Mouse (Mus musculus): ENCODE results near the gene Slc24a4. TPM values are rescaled to one million over a fixed set of nuclear protein-coding genes. Genes with fewer than 3 reads are reported as not detected.

Gene Slc24a4
- polyA plus RNA-seq, 1 experiment from 2014 or later = 2.9 TPM

DNA sequence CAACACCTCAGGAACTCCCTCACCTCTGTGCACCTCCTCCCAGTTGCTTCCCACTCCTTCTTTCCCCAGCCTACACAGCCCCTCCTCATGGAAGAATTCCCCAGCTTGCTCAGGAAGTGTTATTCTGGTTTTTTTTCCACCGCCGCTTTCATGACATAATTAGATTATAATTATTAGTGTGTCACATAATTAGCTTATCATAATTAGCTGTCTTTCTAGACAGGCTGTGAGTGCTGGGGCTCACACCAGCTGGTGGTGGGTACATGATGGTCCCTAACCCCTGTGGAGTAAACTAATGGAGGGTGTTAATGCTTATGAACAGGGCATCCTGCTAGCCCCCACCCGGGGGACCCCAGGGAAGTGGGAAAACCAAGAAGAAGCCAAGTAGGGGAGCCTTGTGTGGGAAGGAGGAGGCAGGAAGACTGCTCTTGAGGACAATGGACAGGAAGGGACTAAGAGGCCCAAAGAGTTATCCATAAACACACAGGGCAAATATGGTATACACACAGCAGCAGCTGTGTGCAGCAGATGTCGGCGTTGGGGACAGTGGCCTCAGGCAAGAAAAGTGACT is 38.2 kb downstream of the Slc24a4 start:
- no peaks in the 10 kb centered on the region for H3K9me3 ChIP-seq (replicated peaks)
- no peak overlapping the region for H3K4me2 ChIP-seq
- H3K4me1 ChIP-seq (replicated peaks) = peaks cover 8% of the 10 kb centered on the region; the same call in 1 of the 2 replicates
- no peaks in the 10 kb centered on the region for H3K36me3 ChIP-seq
- H3K4me3 ChIP-seq = no peak overlapping the region
- peak; percentile 43 for ATAC-seq (replicated peaks; ENCODE audit: insufficient number of reproducible peaks, insufficient read depth, low FRiP score, low read depth)
- WGBS = 46% methylated on average over 5 of the region's 5 CpGs
- no peaks in the 10 kb centered on the region for H3K27me3 ChIP-seq
- no peak overlapping the region for H3K9ac ChIP-seq
- H3K27ac ChIP-seq = peak overlapping the region; percentile 54

DNA sequence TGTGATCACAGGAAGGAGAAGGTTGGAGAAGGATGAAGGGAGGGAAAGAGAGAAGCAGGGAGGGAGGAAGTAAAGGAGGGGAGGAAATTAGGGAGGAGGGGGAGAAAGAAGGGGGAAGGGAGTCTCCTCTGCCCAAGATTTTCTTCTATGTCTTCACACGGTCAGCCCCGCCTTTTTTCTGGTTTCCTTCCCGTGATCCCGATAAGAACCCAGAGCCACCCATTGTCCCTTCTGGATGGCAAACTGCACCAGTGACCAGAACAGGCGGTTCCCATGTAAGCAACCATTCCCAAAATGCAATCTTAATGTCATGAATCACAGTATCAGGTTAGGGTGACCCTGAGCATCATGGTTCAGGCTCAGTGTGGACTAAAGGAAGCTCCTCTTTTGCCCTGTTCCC is 38.8 kb downstream of the Slc24a4 start:
- Histone ChIP-seq H3K36me3 (no peaks in the 10 kb centered on the region), H3K9ac (no peak overlapping the region), H3K4me1 (replicated peaks) (peaks cover 8% of the 10 kb centered on the region; the same call in 1 of the 2 replicates), H3K4me2 (no peak overlapping the region), H3K27ac (peak overlapping the region; percentile 54), H3K4me3 (no peak overlapping the region), H3K9me3 (replicated peaks) (no peaks in the 10 kb centered on the region), H3K27me3 (no peaks in the 10 kb centered on the region)
- 54% methylated on average over 5 of the region's 5 CpGs for WGBS
- ATAC-seq (replicated peaks; ENCODE audit: insufficient number of reproducible peaks, insufficient read depth, low FRiP score, low read depth) = no peak

DNA sequence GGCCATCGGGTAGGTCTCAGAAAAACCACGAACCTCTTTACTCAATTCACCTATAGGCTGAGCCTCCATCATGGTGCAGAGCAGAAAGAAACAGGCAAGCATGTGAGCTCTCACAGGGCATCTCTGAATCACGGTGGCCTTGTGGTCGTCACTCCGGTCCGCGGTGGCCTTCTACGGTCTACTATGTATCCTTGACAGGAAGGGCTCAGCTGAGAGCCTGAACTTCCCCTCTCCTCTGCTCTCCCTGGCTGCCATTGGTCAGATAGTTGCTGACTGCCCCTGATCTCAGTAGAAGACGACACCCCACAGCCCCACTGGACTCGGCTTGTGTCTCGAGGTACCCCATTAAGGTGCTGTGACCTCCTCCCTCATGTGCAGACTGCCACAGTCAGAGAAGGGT is 44.2 kb downstream of the Slc24a4 start:
- Histone ChIP-seq H3K36me3 (no peaks in the 10 kb centered on the region), H3K4me2 (no peak overlapping the region), H3K27me3 (no peaks in the 10 kb centered on the region), H3K9ac (no peak overlapping the region), H3K4me3 (no peak overlapping the region), H3K4me1 (replicated peaks) (0 out of 2 replicates have a peak, but pooled peaks cover under 1% of the 10 kb centered on the region), H3K9me3 (replicated peaks) (no peaks in the 10 kb centered on the region), H3K27ac (no peak overlapping the region)
- no peak for ATAC-seq (replicated peaks; ENCODE audit: insufficient number of reproducible peaks, insufficient read depth, low FRiP score, low read depth)
- 86% methylated on average over 11 of the region's 11 CpGs for WGBS

DNA sequence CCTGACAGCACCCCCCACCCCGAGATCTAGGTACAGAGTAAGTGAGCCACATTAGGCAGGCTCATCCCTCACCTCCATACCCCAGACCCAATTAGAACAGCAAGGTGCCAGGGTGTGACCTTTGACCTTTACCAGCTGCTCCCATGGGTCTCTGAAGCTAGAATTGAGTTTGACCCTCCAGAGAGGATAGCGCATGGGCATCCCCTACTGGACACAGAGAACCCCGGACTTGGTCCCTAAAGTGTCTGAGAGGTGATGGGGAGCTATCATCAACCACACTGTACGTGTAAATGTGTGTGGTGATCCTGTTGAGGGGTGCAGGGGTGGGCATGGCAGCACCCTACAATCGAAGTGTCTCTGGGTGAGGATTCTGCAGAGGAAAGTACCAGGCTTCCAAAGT is 44.8 kb downstream of the Slc24a4 start:
- no peak overlapping the region for H3K9ac ChIP-seq
- H3K27me3 ChIP-seq = no peaks in the 10 kb centered on the region
- no peaks in the 10 kb centered on the region for H3K4me1 ChIP-seq (replicated peaks)
- H3K9me3 ChIP-seq (replicated peaks) = no peaks in the 10 kb centered on the region
- no peak overlapping the region for H3K27ac ChIP-seq
- no peak for ATAC-seq (replicated peaks; ENCODE audit: insufficient number of reproducible peaks, insufficient read depth, low FRiP score, low read depth)
- H3K4me3 ChIP-seq = no peak overlapping the region
- no peaks in the 10 kb centered on the region for H3K36me3 ChIP-seq
- WGBS = 77% methylated on average over 5 of the region's 5 CpGs
- H3K4me2 ChIP-seq = no peak overlapping the region

DNA sequence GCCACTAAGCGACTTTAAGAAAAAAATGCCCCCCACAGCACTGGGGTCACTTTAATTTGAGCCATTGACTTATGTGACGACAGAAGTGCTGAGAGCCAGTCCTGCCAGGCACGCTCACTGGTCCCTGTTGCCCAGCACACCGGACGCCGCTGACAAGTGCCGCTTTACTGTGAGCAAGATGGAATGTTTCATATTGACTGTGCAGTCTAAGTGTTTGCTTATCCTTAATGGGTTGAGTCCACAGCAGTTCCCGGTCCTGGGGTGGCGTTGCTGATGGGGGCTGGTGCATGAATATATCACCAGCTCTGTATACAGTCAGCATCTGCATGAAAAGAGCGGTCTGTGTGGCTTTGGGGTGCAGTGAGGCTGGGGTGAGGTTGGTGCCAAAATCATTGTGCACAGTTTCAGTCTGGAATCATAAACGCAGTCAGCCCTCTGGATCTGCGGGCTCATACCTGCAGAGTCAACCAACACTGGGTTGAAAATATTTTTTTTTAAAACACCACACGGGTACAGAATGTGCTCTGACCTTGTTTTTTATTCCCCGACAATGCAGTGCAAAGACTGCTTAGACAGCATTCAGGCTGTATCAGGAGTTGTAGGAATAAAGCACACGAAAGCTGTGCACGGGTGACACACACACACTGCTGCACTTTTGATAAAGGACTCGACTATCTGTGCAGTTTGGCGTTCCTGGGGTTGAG is 52.0 kb downstream of the Slc24a4 start:
- ATAC-seq (replicated peaks; ENCODE audit: insufficient number of reproducible peaks, insufficient read depth, low FRiP score, low read depth) = no peak
- no peak overlapping the region for H3K4me3 ChIP-seq
- H3K9me3 ChIP-seq (replicated peaks) = no peaks in the 10 kb centered on the region
- no peaks in the 10 kb centered on the region for H3K27me3 ChIP-seq
- 59% methylated on average over 18 of the region's 18 CpGs for WGBS
- H3K36me3 ChIP-seq = no peaks in the 10 kb centered on the region
- no peak overlapping the region for H3K9ac ChIP-seq
- no peaks in the 10 kb centered on the region for H3K4me1 ChIP-seq (replicated peaks)
- H3K4me2 ChIP-seq = no peak overlapping the region
- no peak overlapping the region for H3K27ac ChIP-seq

DNA sequence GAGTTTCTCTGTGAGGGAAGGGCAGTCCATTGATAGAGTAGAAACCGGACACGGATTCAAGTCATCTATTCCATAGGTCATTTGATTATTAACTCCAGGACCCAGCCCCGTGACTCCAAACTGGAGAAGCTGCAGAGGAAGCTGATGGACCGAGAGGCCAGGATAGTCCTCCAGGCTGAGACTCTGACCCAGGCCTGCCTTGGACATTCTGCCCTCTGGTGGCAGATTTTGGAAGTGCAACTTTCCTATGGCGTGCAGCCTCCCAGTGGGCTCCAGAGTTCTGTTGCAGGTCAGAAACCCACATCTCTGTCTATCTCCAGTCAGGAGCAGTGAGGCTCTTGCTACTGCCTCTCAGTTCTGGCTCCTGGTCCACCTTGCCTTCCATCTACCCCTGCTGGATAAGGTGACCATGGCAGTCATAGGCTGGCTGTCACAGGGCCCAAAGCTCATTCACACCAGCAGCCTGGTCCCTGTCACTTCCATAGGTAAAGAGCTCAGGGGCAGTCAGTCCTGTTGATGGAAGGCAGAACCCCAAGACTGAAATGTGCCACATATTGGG is 53.3 kb downstream of the Slc24a4 start:
- H3K27me3 ChIP-seq = no peaks in the 10 kb centered on the region
- ATAC-seq (replicated peaks; ENCODE audit: insufficient number of reproducible peaks, insufficient read depth, low FRiP score, low read depth) = no peak; the same call in 1 of the 2 replicates
- no peaks in the 10 kb centered on the region for H3K36me3 ChIP-seq
- H3K27ac ChIP-seq = no peak overlapping the region
- 38% methylated on average over 5 of the region's 5 CpGs for WGBS
- H3K4me2 ChIP-seq = no peak overlapping the region
- H3K4me1 ChIP-seq (replicated peaks) = no peaks in the 10 kb centered on the region
- no peak overlapping the region for H3K9ac ChIP-seq
- no peaks in the 10 kb centered on the region for H3K9me3 ChIP-seq (replicated peaks)
- H3K4me3 ChIP-seq = no peak overlapping the region

DNA sequence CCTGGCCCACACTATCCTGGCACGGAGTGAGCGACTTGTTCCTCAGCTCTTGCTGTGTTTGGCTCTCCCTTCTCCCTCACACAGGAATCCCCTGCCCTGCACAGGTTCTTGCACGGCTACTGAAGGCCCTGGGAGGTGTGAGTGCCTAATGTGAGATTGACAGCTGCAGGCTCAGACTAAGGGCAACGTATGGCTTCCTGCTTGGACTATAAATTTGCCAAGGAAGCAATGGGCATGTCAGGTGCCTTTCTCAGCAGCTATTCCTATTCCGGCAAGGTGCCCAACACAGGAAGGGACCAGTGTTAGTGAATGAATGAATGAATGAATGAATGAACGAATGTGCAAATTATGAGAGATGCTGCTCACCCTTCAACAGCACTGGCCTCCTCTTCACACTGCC is 54.1 kb downstream of the Slc24a4 start:
- no peak overlapping the region for H3K9ac ChIP-seq
- no peak overlapping the region for H3K4me2 ChIP-seq
- no peak for ATAC-seq (replicated peaks; ENCODE audit: insufficient number of reproducible peaks, insufficient read depth, low FRiP score, low read depth)
- H3K4me1 ChIP-seq (replicated peaks) = no peaks in the 10 kb centered on the region
- no peak overlapping the region for H3K27ac ChIP-seq
- H3K4me3 ChIP-seq = no peak overlapping the region
- H3K36me3 ChIP-seq = no peaks in the 10 kb centered on the region
- WGBS = 74% methylated on average over 6 of the region's 6 CpGs
- H3K27me3 ChIP-seq = no peaks in the 10 kb centered on the region
- no peaks in the 10 kb centered on the region for H3K9me3 ChIP-seq (replicated peaks)

DNA sequence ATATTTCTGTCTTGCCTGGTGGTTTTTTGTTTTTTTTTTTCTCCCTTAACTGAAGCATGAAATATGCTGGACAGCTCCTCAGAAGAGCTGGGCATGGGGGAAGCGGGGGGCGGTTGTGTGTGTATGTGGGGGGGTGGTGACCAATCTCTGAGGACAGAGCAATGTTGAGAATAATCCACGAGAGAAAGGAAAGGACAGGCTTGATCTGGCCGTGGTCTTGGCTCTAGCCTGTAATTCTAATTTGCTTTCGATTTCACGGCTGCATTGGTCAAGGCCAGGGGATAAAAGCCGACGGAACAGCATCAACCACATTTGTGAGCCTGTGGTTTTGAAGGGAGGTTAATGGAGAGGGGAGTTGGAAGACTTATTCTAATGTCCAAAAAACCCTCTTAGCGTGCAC is 54.7 kb downstream of the Slc24a4 start:
- no peaks in the 10 kb centered on the region for H3K36me3 ChIP-seq
- H3K4me3 ChIP-seq = no peak overlapping the region
- H3K9me3 ChIP-seq (replicated peaks) = peaks cover 1% of the 10 kb centered on the region
- 76% methylated on average over 9 of the region's 9 CpGs for WGBS
- no peaks in the 10 kb centered on the region for H3K27me3 ChIP-seq
- ATAC-seq (replicated peaks; ENCODE audit: insufficient number of reproducible peaks, insufficient read depth, low FRiP score, low read depth) = no peak
- H3K9ac ChIP-seq = no peak overlapping the region
- H3K4me1 ChIP-seq (replicated peaks) = no peaks in the 10 kb centered on the region
- no peak overlapping the region for H3K27ac ChIP-seq
- no peak overlapping the region for H3K4me2 ChIP-seq

DNA sequence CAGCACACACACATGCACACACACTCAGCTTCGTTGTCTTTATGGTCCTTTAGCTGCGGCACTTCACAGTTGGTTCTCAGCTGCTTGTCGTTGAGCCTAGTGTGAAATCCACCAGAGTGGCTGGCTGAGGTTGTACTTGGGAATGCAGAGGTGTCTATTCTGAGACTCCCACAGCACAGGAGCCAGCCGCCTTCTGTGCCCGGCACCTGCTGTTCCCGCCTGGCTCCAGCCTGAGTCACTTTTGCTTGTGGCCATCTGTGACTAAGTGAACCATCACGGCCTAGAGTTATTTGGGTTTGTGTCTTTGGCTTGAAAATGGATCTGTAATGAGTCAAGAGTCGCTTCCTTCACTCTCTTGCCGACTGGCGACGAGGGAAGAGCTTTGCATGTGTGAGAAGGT is 62.3 kb downstream of the Slc24a4 start:
- Histone ChIP-seq H3K27me3 (no peaks in the 10 kb centered on the region), H3K4me2 (no peak overlapping the region), H3K9me3 (replicated peaks) (peaks cover 4% of the 10 kb centered on the region), H3K27ac (no peak overlapping the region), H3K36me3 (no peaks in the 10 kb centered on the region), H3K9ac (no peak overlapping the region), H3K4me3 (no peak overlapping the region), H3K4me1 (replicated peaks) (no peaks in the 10 kb centered on the region)
- WGBS = 72% methylated on average over 11 of the region's 11 CpGs
- ATAC-seq (replicated peaks; ENCODE audit: insufficient number of reproducible peaks, insufficient read depth, low FRiP score, low read depth) = no peak

DNA sequence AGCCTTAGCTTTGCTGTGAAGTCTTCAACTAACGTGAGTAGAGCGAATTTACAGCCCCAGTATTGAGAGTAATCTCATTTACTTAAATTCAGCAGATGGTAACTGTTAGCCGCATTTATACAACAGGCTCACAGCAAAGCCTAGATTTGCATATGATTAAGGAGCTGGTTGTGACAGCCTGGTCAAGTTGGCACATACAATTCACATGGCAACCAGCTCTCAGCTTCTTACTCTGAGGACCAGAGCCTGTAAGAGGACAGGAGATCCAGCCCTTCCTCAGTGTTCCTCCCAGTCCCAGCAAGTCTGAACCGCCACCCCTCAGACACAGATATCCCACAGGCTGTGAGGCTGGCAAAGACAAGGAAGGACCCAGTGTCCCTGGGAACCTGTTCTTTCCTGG is 73.0 kb downstream of the Slc24a4 start:
- Histone ChIP-seq H3K4me1 (replicated peaks) (peaks cover 2% of the 10 kb centered on the region; the same call in 1 of the 2 replicates), H3K9me3 (replicated peaks) (no peaks in the 10 kb centered on the region), H3K27ac (no peak overlapping the region), H3K36me3 (no peaks in the 10 kb centered on the region), H3K4me3 (no peak overlapping the region), H3K9ac (no peak overlapping the region), H3K27me3 (no peaks in the 10 kb centered on the region), H3K4me2 (no peak overlapping the region)
- ATAC-seq (replicated peaks; ENCODE audit: insufficient number of reproducible peaks, insufficient read depth, low FRiP score, low read depth) = no peak
- WGBS = 77% methylated on average over 4 of the region's 4 CpGs

DNA sequence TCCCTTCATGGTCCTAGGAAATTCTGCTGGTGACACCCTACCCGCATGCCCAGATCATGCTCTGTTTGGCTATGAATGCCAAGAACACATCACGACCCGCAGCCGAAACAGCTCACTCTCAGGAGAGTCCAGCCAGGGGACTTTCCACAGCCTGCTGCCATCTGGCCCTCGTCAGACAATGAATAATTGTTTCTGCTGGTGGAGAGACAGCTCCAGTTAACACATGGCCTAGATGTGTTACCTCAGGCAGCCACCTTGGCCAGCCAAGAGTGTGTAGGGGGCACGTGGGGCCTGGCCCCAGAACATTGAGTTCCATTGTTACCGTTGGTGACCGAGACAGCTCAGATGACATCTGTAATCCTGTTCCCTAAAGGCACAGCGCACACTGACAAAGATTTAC is 74.4 kb downstream of the Slc24a4 start:
- Histone ChIP-seq H3K4me3 (no peak overlapping the region), H3K27me3 (no peaks in the 10 kb centered on the region), H3K27ac (no peak overlapping the region), H3K4me2 (no peak overlapping the region), H3K4me1 (replicated peaks) (peaks cover 2% of the 10 kb centered on the region; the same call in 1 of the 2 replicates), H3K9ac (no peak overlapping the region), H3K36me3 (no peaks in the 10 kb centered on the region), H3K9me3 (replicated peaks) (no peaks in the 10 kb centered on the region)
- WGBS = 47% methylated on average over 9 of the region's 9 CpGs
- ATAC-seq (replicated peaks; ENCODE audit: insufficient number of reproducible peaks, insufficient read depth, low FRiP score, low read depth) = no peak

DNA sequence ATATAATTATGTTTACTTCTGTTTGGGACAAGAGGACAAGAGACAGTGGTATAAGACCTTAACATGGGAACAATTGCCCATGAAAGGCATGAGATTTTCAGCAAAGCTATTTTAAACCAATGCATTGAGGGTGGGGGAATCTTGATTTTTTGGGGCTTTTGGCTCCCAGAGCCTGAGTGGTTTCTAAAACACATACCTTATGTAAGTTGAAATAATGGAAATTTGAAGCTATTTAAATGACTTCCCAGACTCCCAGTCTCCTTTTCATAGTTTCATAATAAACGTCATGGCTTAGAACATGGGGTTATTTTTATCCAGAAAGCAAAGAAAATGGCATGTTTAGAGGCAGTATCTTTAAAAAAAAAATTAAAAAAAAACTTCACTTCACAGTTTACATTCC is 77.9 kb downstream of the Slc24a4 start:
- peaks cover 2% of the 10 kb centered on the region; the same call in 1 of the 2 replicates for H3K4me1 ChIP-seq (replicated peaks)
- 53% methylated on average over 1 of the region's 1 CpGs for WGBS
- no peak overlapping the region for H3K9ac ChIP-seq
- H3K9me3 ChIP-seq (replicated peaks) = no peaks in the 10 kb centered on the region
- H3K27ac ChIP-seq = no peak overlapping the region
- ATAC-seq (replicated peaks; ENCODE audit: insufficient number of reproducible peaks, insufficient read depth, low FRiP score, low read depth) = no peak
- no peaks in the 10 kb centered on the region for H3K36me3 ChIP-seq
- H3K4me3 ChIP-seq = no peak overlapping the region
- no peaks in the 10 kb centered on the region for H3K27me3 ChIP-seq
- no peak overlapping the region for H3K4me2 ChIP-seq

Data from heart, embryonic 15.5 days (tissue).